Mouse (Mus musculus) 3T3-L1 (cell line): ENCODE results near the gene Carmil1.

Experiments
- DNase-seq: peaks from one replicate; pipeline ENCODE4 v3.0.0-alpha.2; 2015; ENCODE audit warnings: low read depth, low spot score

The Carmil1 gene

GRCm38 (mm10) chr13:24280439-24281431, at the start of gene Carmil1:
Gene Carmil1, minus strand, starts transcription at chr13:24280795.
- peak; percentile 85 for DNase-seq

GRCm38 (mm10) chr13:24330128-24330527, 49.5 kb upstream of the Carmil1 start:
- DNase-seq, result no peak

- no peak for DNase-seq
Observed at GRCm38 (mm10) chr13:24328036-24328817, 47.6 kb upstream of the Carmil1 start.

- no peak for DNase-seq
Observed at GRCm38 (mm10) chr13:24327201-24327600, 46.6 kb upstream of the Carmil1 start, which contains the start of gene Cmah. Gene Cmah, plus strand, starts transcription at chr13:24327404.

GRCm38 (mm10) chr13:24321313-24321712, 40.7 kb upstream of the Carmil1 start:
- DNase-seq, result no peak

GRCm38 (mm10) chr13:24318618-24319017, 38.0 kb upstream of the Carmil1 start:
- DNase-seq, result peak; percentile 59

GRCm38 (mm10) chr13:24316563-24316962, 36.0 kb upstream of the Carmil1 start:
- DNase-seq, result peak; percentile 45

GRCm38 (mm10) chr13:24311011-24311940, 30.7 kb upstream of the Carmil1 start:
- DNase-seq, result no peak

GRCm38 (mm10) chr13:24306248-24306647, 25.7 kb upstream of the Carmil1 start:
- DNase-seq, result peak; percentile 9

GRCm38 (mm10) chr13:24305486-24305885, 24.9 kb upstream of the Carmil1 start:
- no peak for DNase-seq

- peak; percentile 73 for DNase-seq
Observed at GRCm38 (mm10) chr13:24297252-24297651, 16.7 kb upstream of the Carmil1 start.

GRCm38 (mm10) chr13:24287381-24287780, 6.8 kb upstream of the Carmil1 start:
- no peak for DNase-seq

- DNase-seq, result peak; percentile 20
Observed at GRCm38 (mm10) chr13:24279762-24280438, 695 bp downstream of the Carmil1 start.

GRCm38 (mm10) chr13:24279407-24279761, 1.2 kb downstream of the Carmil1 start:
- no peak for DNase-seq

GRCm38 (mm10) chr13:24272740-24273377, 7.7 kb downstream of the Carmil1 start:
- no peak for DNase-seq

GRCm38 (mm10) chr13:24269100-24269465, 11.5 kb downstream of the Carmil1 start:
- no peak for DNase-seq

- no peak for DNase-seq
Observed at GRCm38 (mm10) chr13:24268355-24269099, 12.1 kb downstream of the Carmil1 start.

- no peak for DNase-seq
Observed at GRCm38 (mm10) chr13:24264760-24265159, 15.8 kb downstream of the Carmil1 start.

GRCm38 (mm10) chr13:24263560-24263959, 17.0 kb downstream of the Carmil1 start:
- no peak for DNase-seq
